ENCODE assay signal across 22 mouse cellular contexts in the genomic region with DNA sequence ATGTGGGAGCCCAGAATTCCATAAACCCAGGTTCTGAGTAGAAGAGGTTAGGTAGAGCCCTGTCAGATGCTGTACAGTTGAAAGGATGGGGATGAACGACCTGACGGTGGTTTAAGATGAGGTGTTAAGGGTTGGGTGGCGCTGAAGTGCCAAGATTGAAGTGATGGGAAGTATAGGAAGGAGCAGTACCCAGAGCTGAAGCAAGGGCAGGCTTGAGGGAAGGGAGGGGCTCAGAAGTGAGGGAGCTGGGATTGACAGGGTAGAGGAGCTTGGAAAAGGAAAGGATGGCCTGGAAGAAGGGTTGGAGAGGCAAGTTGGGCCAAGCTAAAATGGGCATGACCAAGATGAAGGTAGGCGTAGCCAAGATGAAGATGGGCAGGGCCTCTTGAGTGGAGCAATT. TPM values are rescaled to one million over a fixed set of nuclear protein-coding genes. Genes with fewer than 3 reads are reported as not detected.
DNase-seq lines count a peak whose midpoint lies in the region; ATAC-seq lines count a peak whose summit lies in the region.
"Had no signal": no experiment of that assay in that cellular context is flagged by ENCODE, and none has a peak within 500 bp of the region (broad histone marks: within the 10 kb centered on the region; RNA-seq: fewer than 3 reads in every experiment).

No protein-coding gene starts in this region.

- ATAC-seq in heart, embryonic 12.5 days (ENCODE audit: insufficient number of reproducible peaks, low FRiP score) = no peak
- ATAC-seq: activated CD4-positive, CD25-positive, alpha-beta regulatory T cell, adult 4 months; CD4-positive, CD25-positive, alpha-beta regulatory T cell, adult 4 months; Patski had no signal

- no peak overlapping the region for H3K4me3 ChIP-seq in heart, embryonic 12.5 days
- H3K4me3 ChIP-seq in heart, embryonic 10.5 days = no peak overlapping the region

- WGBS in heart, embryonic 12.5 days = 66% methylated on average over 4 of the region's 4 CpGs
- 60% methylated on average over 4 of the region's 4 CpGs for WGBS in heart, embryonic 10.5 days

- H3K4me1 ChIP-seq in heart, embryonic 12.5 days (replicated peaks) = no peaks in the 10 kb centered on the region
- H3K4me1 ChIP-seq in heart, embryonic 10.5 days = no peaks in the 10 kb centered on the region

- no peaks in the 10 kb centered on the region for H3K36me3 ChIP-seq in heart, embryonic 12.5 days
- H3K36me3 ChIP-seq in heart, embryonic 10.5 days = no peaks in the 10 kb centered on the region
- H3K36me3 ChIP-seq: G1E had no signal

- H3K9ac ChIP-seq in heart, embryonic 12.5 days = no peak overlapping the region

- H3K27ac ChIP-seq in heart, embryonic 12.5 days (ENCODE audit: poor library complexity, severe bottlenecking) = no peak overlapping the region
- no peak overlapping the region for H3K27ac ChIP-seq in heart, embryonic 10.5 days

- DNase-seq in heart, adult 11 months = peak; percentile 67
- peak; percentile 51 for DNase-seq in heart, embryonic 10.5 days (ENCODE audit: low spot score)
- no peak for DNase-seq in heart, postnatal 4 days
- DNase-seq: adrenal gland, adult 2 months; adrenal gland, adult 8-10 months; adrenal gland, postnatal 10 days; adrenal gland, postnatal 14 days; adrenal gland, postnatal 25 days; adrenal gland, postnatal 36 days; B cell, adult 2 months; cerebellum, adult 11 months; cerebellum, adult 11-12 months; cerebellum, adult 18-20 months had no signal

- no peak overlapping the region for H3K4me2 ChIP-seq in heart, embryonic 12.5 days

- H3K27me3 ChIP-seq in heart, embryonic 12.5 days (replicated peaks) = peaks cover 46% of the 10 kb centered on the region
- peaks cover 32% of the 10 kb centered on the region for H3K27me3 ChIP-seq in heart, embryonic 10.5 days (ENCODE audit: insufficient read depth, poor library complexity, severe bottlenecking)

- H3K9me3 ChIP-seq in heart, embryonic 12.5 days (replicated peaks) = no peaks in the 10 kb centered on the region
- H3K9me3 ChIP-seq in heart, embryonic 10.5 days = no peaks in the 10 kb centered on the region
- H3K9me3 ChIP-seq: G1E had no signal

RNA-seq across cellular contexts. Expression of gene Wnt7a, which starts 10.5 kb away (rescaled TPM):
- polyA plus RNA-seq in heart, embryonic 12.5 days (2016; fragmentation: Nextera tagmentation; extraction: Ambion mirVana) = 0.21 and 0.41 TPM in 2 replicates
- polyA plus RNA-seq in heart, embryonic 10.5 days (2016; fragmentation: Nextera tagmentation; extraction: Ambion mirVana) = 0.39 and 0.70 TPM in 2 replicates
- total RNA-seq in heart, postnatal 4 days (2021) = under 1 TPM; 0.07 to 0.11 TPM
- total RNA-seq: adrenal gland, adult 18-20 months; adrenal gland, adult 2 months; adrenal gland, adult 8-10 months; adrenal gland, postnatal 10 days; adrenal gland, postnatal 14 days; adrenal gland, postnatal 25 days; adrenal gland, postnatal 36 days; CH12.LX; MEL had no signal
- polyA plus RNA-seq: activated CD4-positive, CD25-positive, alpha-beta regulatory T cell, adult 4 months; adrenal gland, adult 2 months; C2C12; CD4-positive, CD25-positive, alpha-beta regulatory T cell, adult 4 months; G1E had no signal

RNA-seq across cellular contexts. Expression of gene Chchd4, which starts 51.7 kb away (rescaled TPM):
- 29.4 and 29.6 TPM in 2 replicates for polyA plus RNA-seq in heart, embryonic 12.5 days (2016; fragmentation: Nextera tagmentation; extraction: Ambion mirVana)
- polyA plus RNA-seq in heart, embryonic 10.5 days (2016; fragmentation: Nextera tagmentation; extraction: Ambion mirVana) = 40.7 and 42.5 TPM in 2 replicates
- total RNA-seq in heart, postnatal 4 days (2021) = 10 to 100 TPM; 19.3 to 19.8 TPM

RNA-seq across cellular contexts. Expression of gene Tmem43, which starts 51.9 kb away (rescaled TPM):
- 33.0 and 35.4 TPM in 2 replicates for polyA plus RNA-seq in heart, embryonic 12.5 days (2016; fragmentation: Nextera tagmentation; extraction: Ambion mirVana)
- polyA plus RNA-seq in heart, embryonic 10.5 days (2016; fragmentation: Nextera tagmentation; extraction: Ambion mirVana) = 36.7 and 41.6 TPM in 2 replicates
- 10 to 100 TPM; 21.3 to 24.4 TPM for total RNA-seq in heart, postnatal 4 days (2021)
